ENCODE assay signal across 8 mouse cellular contexts in genomic region chr13:42048991-42049773, GRCm38 (mm10). TPM values are rescaled to one million over a fixed set of nuclear protein-coding genes. Genes with fewer than 3 reads are reported as not detected.
DNase-seq lines count a peak whose midpoint lies in the region; ATAC-seq and TF ChIP-seq lines count a peak whose summit lies in the region.

No protein-coding gene starts in this region.

- H3K4me3 ChIP-seq in gastrocnemius, adult 2 months: peak overlapping the region; percentile 87
- peak overlapping the region; percentile 63 for H3K4me3 ChIP-seq in hindbrain, postnatal 0 days (ENCODE audit: low read length)
- peak overlapping the region; percentile 69 for H3K4me3 ChIP-seq in midbrain, embryonic 10.5 days

- intact Hi-C loops in gastrocnemius, adult 2 months (cut with DNase I): loop anchor here (5.0 kb wide), 1 partner anchor 302 kb away; no protein-coding TSS in a partner anchor
- intact Hi-C loops in left cerebral cortex, postnatal 4 days (cut with DNase I): no loop called here

- 0% methylated on average over 38 of the region's 48 CpGs for WGBS in hindbrain, postnatal 0 days
- WGBS in midbrain, embryonic 10.5 days: under 1% methylated on average over 48 of the region's 48 CpGs

- H3K36me3 ChIP-seq in hindbrain, postnatal 0 days (ENCODE audit: insufficient read depth, low read length): no peaks in the 10 kb centered on the region
- H3K36me3 ChIP-seq in midbrain, embryonic 10.5 days: no peaks in the 10 kb centered on the region

- H3K4me2 ChIP-seq in hindbrain, postnatal 0 days (ENCODE audit: low read depth, low read length): peak overlapping the region; percentile 93

- H3K9ac ChIP-seq in hindbrain, postnatal 0 days (replicated peaks; ENCODE audit: low read length): peak overlapping the region; percentile 65

- ATAC-seq in hindbrain, postnatal 0 days: no peak

- H3K4me1 ChIP-seq in hindbrain, postnatal 0 days (ENCODE audit: insufficient read depth, low read length): no peaks in the 10 kb centered on the region; the same call in 1 of the 2 replicates
- H3K4me1 ChIP-seq in midbrain, embryonic 10.5 days: peaks cover 33% of the 10 kb centered on the region

- peak; percentile 78 for DNase-seq in T-cell, adult 2 months (ENCODE audit: low spot score)
- DNase-seq in cerebellum, postnatal 36 days: peak; percentile 50 to 70
- DNase-seq in gastrocnemius, adult 2 months: peak; percentile 93
- peak; percentile 73 for DNase-seq in hindbrain, postnatal 0 days (ENCODE audit: low spot score)
- peak; percentile 80 for DNase-seq in left cerebral cortex, postnatal 4 days
- peak; percentile 84 for DNase-seq in midbrain, embryonic 10.5 days (ENCODE audit: low spot score)
- peak; percentile 52 for DNase-seq in right cerebral cortex, postnatal 4 days
- peak; percentile 72 for DNase-seq in yolk sac, embryonic 10.5 days (ENCODE audit: low spot score)

- peak; percentile 20; the same call in 1 of the 2 replicates for TF ChIP-seq CTCF in gastrocnemius, adult 2 months (IDR thresholded peaks at IDR 0.05)
- no peak for TF ChIP-seq CTCF in hindbrain, postnatal 0 days (IDR thresholded peaks at IDR 0.05; ENCODE audit: low read depth)

- no peaks in the 10 kb centered on the region for H3K27me3 ChIP-seq in hindbrain, postnatal 0 days (ENCODE audit: insufficient read depth, low read length)
- H3K27me3 ChIP-seq in midbrain, embryonic 10.5 days (ENCODE audit: low read depth, poor library complexity, severe bottlenecking): peaks cover 9% of the 10 kb centered on the region; the same call in 1 of the 2 replicates

- peak overlapping the region; percentile 96 for H3K27ac ChIP-seq in gastrocnemius, adult 2 months
- H3K27ac ChIP-seq in hindbrain, postnatal 0 days: peak overlapping the region; percentile 72
- peak overlapping the region; percentile 91 for H3K27ac ChIP-seq in midbrain, embryonic 10.5 days (replicated peaks)

- H3K9me3 ChIP-seq in hindbrain, postnatal 0 days (ENCODE audit: low read length): no peaks in the 10 kb centered on the region
- no peaks in the 10 kb centered on the region for H3K9me3 ChIP-seq in midbrain, embryonic 10.5 days (replicated peaks)

RNA-seq across cellular contexts. Expression of gene Hivep1, which starts 2.6 kb away (rescaled TPM):
- total RNA-seq in gastrocnemius, adult 2 months (2021): 10 to 100 TPM; 15.6 to 20.5 TPM
- 36.9 and 41.5 TPM in 2 replicates for total RNA-seq in hindbrain, postnatal 0 days (2014; rRNA removed)
- 20.1 and 20.3 TPM in 2 replicates for polyA plus RNA-seq in hindbrain, postnatal 0 days (2015; fragmentation: Nextera tagmentation; extraction: Ambion mirVana)
- total RNA-seq in left cerebral cortex, postnatal 4 days (2021): 10 to 100 TPM; 84.3 to 84.9 TPM
- polyA plus RNA-seq in midbrain, embryonic 10.5 days (2016; fragmentation: Nextera tagmentation; extraction: Ambion mirVana): 7.4 and 7.8 TPM in 2 replicates
